Mouse (Mus musculus): ENCODE results near the gene Lysmd4. TPM values are rescaled to one million over a fixed set of nuclear protein-coding genes. Genes with fewer than 3 reads are reported as not detected.

The Lysmd4 gene
- polyA plus RNA-seq, 1 experiment, result 0.12 TPM

DNA sequence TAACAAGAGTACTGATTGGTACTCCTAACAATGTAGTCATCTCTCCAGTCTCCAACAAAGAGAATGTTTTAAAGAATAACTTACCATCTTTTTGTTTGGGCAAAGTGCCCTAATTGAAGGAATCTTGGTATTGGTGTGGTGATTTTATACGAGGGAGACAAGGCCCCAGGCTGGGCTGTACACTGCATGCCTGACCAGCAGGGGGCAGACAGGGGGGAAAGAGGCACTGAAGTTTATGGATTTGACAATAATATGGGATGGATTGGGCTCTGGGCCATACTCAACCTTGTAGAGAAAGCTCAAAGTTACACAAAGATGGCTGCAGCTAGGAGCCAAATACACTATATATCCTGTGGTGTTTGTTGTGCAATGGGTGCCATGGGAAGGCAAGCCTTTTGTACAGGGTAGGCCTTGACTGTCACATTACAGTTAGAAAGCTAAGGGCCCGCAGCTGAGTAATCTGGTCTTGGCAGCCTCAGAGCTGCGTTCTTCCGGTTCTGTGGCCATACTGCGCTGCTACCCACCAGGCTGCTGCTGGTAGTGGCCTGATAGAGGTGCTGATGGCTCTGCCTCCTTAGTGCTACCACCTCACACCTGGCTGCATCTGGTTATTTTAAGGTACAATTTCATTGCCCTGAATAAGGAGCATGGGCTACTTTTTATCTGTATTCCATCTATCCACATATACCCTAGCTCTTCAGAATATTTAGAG is 6.7 kb downstream of the Lysmd4 start:
- TF ChIP-seq TAL1 (IDR thresholded peaks at IDR 0.05; ENCODE audit: low read length) (no peak), GATA1 (IDR thresholded peaks at IDR 0.05; ENCODE audit: low read length) (no peak)
- peaks cover 27% of the 10 kb centered on the region for H3K36me3 ChIP-seq (ENCODE audit: control insufficient read depth)
- H3K4me3 ChIP-seq (replicated peaks), result no peak overlapping the region
- peaks cover 2% of the 10 kb centered on the region; the same call in 1 of the 2 replicates for H3K4me1 ChIP-seq (ENCODE audit: control insufficient read depth)
- no peaks in the 10 kb centered on the region for H3K27me3 ChIP-seq (ENCODE audit: control insufficient read depth)
- no peaks in the 10 kb centered on the region for H3K9me3 ChIP-seq (ENCODE audit: control insufficient read depth, low read length)

- no peak for TF ChIP-seq GATA1 (IDR thresholded peaks at IDR 0.05; ENCODE audit: low read length)
- no peak for TF ChIP-seq TAL1 (IDR thresholded peaks at IDR 0.05; ENCODE audit: low read length)
- no peaks in the 10 kb centered on the region for H3K27me3 ChIP-seq (ENCODE audit: control insufficient read depth)
- H3K9me3 ChIP-seq (ENCODE audit: control insufficient read depth, low read length), result no peaks in the 10 kb centered on the region
- peaks cover 2% of the 10 kb centered on the region; the same call in 1 of the 2 replicates for H3K4me1 ChIP-seq (ENCODE audit: control insufficient read depth)
- H3K4me3 ChIP-seq (replicated peaks), result no peak overlapping the region
- peaks cover 33% of the 10 kb centered on the region for H3K36me3 ChIP-seq (ENCODE audit: control insufficient read depth)
These were observed 7.4 kb downstream of the Lysmd4 start for GRCm38 (mm10) chr7:67229701-67230100.

GRCm38 (mm10) chr7:67230221-67230620 is 7.9 kb downstream of the Lysmd4 start:
- Histone ChIP-seq H3K9me3 (ENCODE audit: control insufficient read depth, low read length) (no peaks in the 10 kb centered on the region), H3K36me3 (ENCODE audit: control insufficient read depth) (peaks cover 38% of the 10 kb centered on the region), H3K4me3 (replicated peaks) (no peak overlapping the region), H3K4me1 (ENCODE audit: control insufficient read depth) (peaks cover 2% of the 10 kb centered on the region; the same call in 1 of the 2 replicates), H3K27me3 (ENCODE audit: control insufficient read depth) (no peaks in the 10 kb centered on the region)
- TF ChIP-seq GATA1 (IDR thresholded peaks at IDR 0.05; ENCODE audit: low read length) (no peak), TAL1 (IDR thresholded peaks at IDR 0.05; ENCODE audit: low read length) (no peak)

DNA sequence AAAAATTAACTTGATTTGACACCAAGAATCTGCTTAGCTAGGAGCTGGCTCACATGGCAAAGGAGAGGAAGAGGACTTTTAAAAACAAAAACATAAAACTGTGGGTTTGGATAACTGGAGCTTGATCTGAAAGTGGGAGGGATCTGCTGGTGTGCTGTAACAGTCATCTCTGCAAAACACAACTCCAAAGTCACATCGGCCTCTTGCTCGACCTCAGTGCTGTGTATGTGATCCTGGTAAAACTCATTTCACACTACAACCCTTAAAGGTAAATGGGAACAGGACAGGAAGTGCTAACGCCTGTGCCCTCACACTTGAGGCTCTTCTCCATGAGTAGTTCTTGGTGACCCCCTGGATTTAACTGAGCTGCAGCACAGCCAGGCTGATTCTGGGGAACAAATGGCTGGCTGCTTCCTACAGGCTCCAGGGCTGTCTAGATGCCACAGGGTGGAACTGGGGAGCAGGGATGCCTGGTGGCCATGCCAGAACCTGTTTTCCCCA is 8.3 kb downstream of the Lysmd4 start:
- Histone ChIP-seq H3K4me1 (ENCODE audit: control insufficient read depth) (peaks cover 2% of the 10 kb centered on the region; the same call in 1 of the 2 replicates), H3K27me3 (ENCODE audit: control insufficient read depth) (no peaks in the 10 kb centered on the region), H3K9me3 (ENCODE audit: control insufficient read depth, low read length) (no peaks in the 10 kb centered on the region), H3K36me3 (ENCODE audit: control insufficient read depth) (peaks cover 41% of the 10 kb centered on the region), H3K4me3 (replicated peaks) (no peak overlapping the region)
- no peak for TF ChIP-seq GATA1 (IDR thresholded peaks at IDR 0.05; ENCODE audit: low read length)
- no peak for TF ChIP-seq TAL1 (IDR thresholded peaks at IDR 0.05; ENCODE audit: low read length)

DNA sequence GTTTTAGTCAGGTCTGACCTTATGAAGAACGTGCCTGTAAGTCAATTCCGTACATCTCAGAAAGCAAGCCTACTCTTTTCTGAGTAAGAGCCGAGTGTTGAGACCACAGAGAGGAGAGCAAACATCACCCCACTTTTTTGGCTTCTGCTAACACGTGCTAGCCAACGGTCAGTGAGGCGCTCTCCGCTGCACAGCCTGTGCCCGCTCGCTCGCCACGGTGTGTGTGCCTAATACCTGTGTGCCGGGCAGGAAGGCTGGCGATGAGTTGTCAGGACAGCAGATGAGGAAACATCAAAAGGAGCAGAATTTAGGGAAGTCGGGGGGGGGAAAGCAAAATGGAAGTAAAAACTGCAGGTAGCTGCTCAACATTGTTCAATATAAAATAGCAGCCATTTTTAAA is 10.2 kb downstream of the Lysmd4 start:
- no peak overlapping the region for H3K4me3 ChIP-seq (replicated peaks)
- TF ChIP-seq GATA1 (IDR thresholded peaks at IDR 0.05; ENCODE audit: low read length), result no peak
- TF ChIP-seq TAL1 (IDR thresholded peaks at IDR 0.05; ENCODE audit: low read length), result no peak
- peaks cover 2% of the 10 kb centered on the region; the same call in 1 of the 2 replicates for H3K4me1 ChIP-seq (ENCODE audit: control insufficient read depth)
- no peaks in the 10 kb centered on the region for H3K9me3 ChIP-seq (ENCODE audit: control insufficient read depth, low read length)
- H3K27me3 ChIP-seq (ENCODE audit: control insufficient read depth), result no peaks in the 10 kb centered on the region
- H3K36me3 ChIP-seq (ENCODE audit: control insufficient read depth), result peaks cover 43% of the 10 kb centered on the region

GRCm38 (mm10) chr7:67234797-67235196 is 12.5 kb downstream of the Lysmd4 start:
- Histone ChIP-seq H3K27me3 (ENCODE audit: control insufficient read depth) (no peaks in the 10 kb centered on the region), H3K36me3 (ENCODE audit: control insufficient read depth) (peaks cover 50% of the 10 kb centered on the region), H3K4me1 (ENCODE audit: control insufficient read depth) (no peaks in the 10 kb centered on the region), H3K4me3 (replicated peaks) (no peak overlapping the region), H3K9me3 (ENCODE audit: control insufficient read depth, low read length) (no peaks in the 10 kb centered on the region)
- TF ChIP-seq GATA1 (IDR thresholded peaks at IDR 0.05; ENCODE audit: low read length) (no peak), TAL1 (IDR thresholded peaks at IDR 0.05; ENCODE audit: low read length) (no peak)

- Histone ChIP-seq H3K9me3 (ENCODE audit: control insufficient read depth, low read length) (no peaks in the 10 kb centered on the region), H3K4me1 (ENCODE audit: control insufficient read depth) (no peaks in the 10 kb centered on the region), H3K36me3 (ENCODE audit: control insufficient read depth) (peaks cover 48% of the 10 kb centered on the region), H3K4me3 (replicated peaks) (no peak overlapping the region), H3K27me3 (ENCODE audit: control insufficient read depth) (no peaks in the 10 kb centered on the region)
- no peak for TF ChIP-seq TAL1 (IDR thresholded peaks at IDR 0.05; ENCODE audit: low read length)
- no peak for TF ChIP-seq GATA1 (IDR thresholded peaks at IDR 0.05; ENCODE audit: low read length)
These were observed 14.0 kb downstream of the Lysmd4 start for GRCm38 (mm10) chr7:67236351-67236750.

GRCm38 (mm10) chr7:67237752-67238151 is 15.4 kb downstream of the Lysmd4 start:
- H3K4me1 ChIP-seq (ENCODE audit: control insufficient read depth), result no peaks in the 10 kb centered on the region
- H3K9me3 ChIP-seq (ENCODE audit: control insufficient read depth, low read length), result no peaks in the 10 kb centered on the region
- peaks cover 42% of the 10 kb centered on the region for H3K36me3 ChIP-seq (ENCODE audit: control insufficient read depth)
- no peaks in the 10 kb centered on the region for H3K27me3 ChIP-seq (ENCODE audit: control insufficient read depth)
- TF ChIP-seq GATA1 (IDR thresholded peaks at IDR 0.05; ENCODE audit: low read length) (no peak), TAL1 (IDR thresholded peaks at IDR 0.05; ENCODE audit: low read length) (no peak)
- no peak overlapping the region for H3K4me3 ChIP-seq (replicated peaks)

DNA sequence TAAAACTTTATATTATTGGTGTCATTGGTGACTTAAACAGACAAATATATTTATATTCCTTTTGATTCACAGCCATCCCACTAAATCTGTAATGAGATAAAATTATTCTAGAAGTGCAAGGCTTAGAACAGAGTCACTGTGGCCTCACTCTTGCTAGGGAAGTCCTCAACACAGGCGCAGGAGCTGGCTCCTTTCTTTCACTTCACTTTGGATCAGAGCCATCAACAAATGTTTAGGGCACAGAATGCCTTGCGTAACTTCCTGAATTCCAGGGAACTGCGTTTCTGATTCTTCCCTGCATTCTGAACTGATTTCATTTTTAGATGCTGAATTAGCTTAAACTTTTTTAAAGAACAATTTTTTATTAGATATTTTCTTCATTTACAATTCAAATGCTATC is 19.6 kb downstream of the Lysmd4 start:
- Histone ChIP-seq H3K4me1 (ENCODE audit: control insufficient read depth) (peaks cover 7% of the 10 kb centered on the region), H3K9me3 (ENCODE audit: control insufficient read depth, low read length) (no peaks in the 10 kb centered on the region), H3K27me3 (ENCODE audit: control insufficient read depth) (no peaks in the 10 kb centered on the region), H3K36me3 (ENCODE audit: control insufficient read depth) (peaks cover 14% of the 10 kb centered on the region), H3K4me3 (replicated peaks) (no peak overlapping the region)
- TF ChIP-seq TAL1 (IDR thresholded peaks at IDR 0.05; ENCODE audit: low read length), result no peak
- TF ChIP-seq GATA1 (IDR thresholded peaks at IDR 0.05; ENCODE audit: low read length), result no peak
